Mouse (Mus musculus): Measurements from ENCODE around the gene Olfr446.

- TF ChIP-seq UBTF (IDR thresholded peaks at IDR 0.05; ENCODE audit: borderline replicate concordance, insufficient read depth, low read depth, low read length), result no peak
- TF ChIP-seq TCF12 (IDR thresholded peaks at IDR 0.05; ENCODE audit: low read depth, low read length), result no peak
- TF ChIP-seq MYC (IDR thresholded peaks at IDR 0.05; ENCODE audit: low read depth, low read length), result no peak
- TF ChIP-seq CTCF (IDR thresholded peaks at IDR 0.05 in 2 of 3, conservative IDR thresholded peaks at IDR 0.05 in 1 of 3; ENCODE audit: control insufficient read depth in 1 of 3, insufficient read depth in 1 of 3, low read depth in 2 of 3, low read length in 3 of 3, poor library complexity in 1 of 3, severe bottlenecking in 1 of 3), result no peak
- TF ChIP-seq TAL1 (IDR thresholded peaks at IDR 0.05; ENCODE audit: low read length), result no peak
- no peak for TF ChIP-seq USF2 (IDR thresholded peaks at IDR 0.05; ENCODE audit: borderline replicate concordance in 1 of 2, insufficient read depth in 1 of 2, low read depth in 1 of 2, low read length in 2 of 2)
- no peak for TF ChIP-seq POLR2A (IDR thresholded peaks at IDR 0.05; ENCODE audit: control insufficient read depth in 1 of 2, insufficient read depth in 1 of 2, low read depth in 1 of 2, low read length in 2 of 2, poor library complexity in 1 of 2)
- TF ChIP-seq ZMIZ1 (IDR thresholded peaks at IDR 0.05; ENCODE audit: low read depth, low read length), result no peak
- TF ChIP-seq ZC3H11A (IDR thresholded peaks at IDR 0.05; ENCODE audit: low read depth, low read length), result no peak
- no peak for TF ChIP-seq EP300 (IDR thresholded peaks at IDR 0.05; ENCODE audit: low read depth in 1 of 2, low read length in 2 of 2)
These were observed at the start of gene Olfr446 for GRCm38 (mm10) chr6:42921077-42921476.
